Mouse (Mus musculus) bone marrow, adult 2 months (tissue): Measurements from ENCODE around the gene Tbk1.

Experiments used
- CTCF ChIP-seq: fragments of 200-500 bp; IDR thresholded peaks from 2 replicates; pipeline ENCODE4 v1.5.1; 2011; ENCODE audit warnings: low read length, control low read depth; ENCODE audit not compliant: control insufficient read depth, insufficient read depth
- POLR2A ChIP-seq: fragments of 200-500 bp; IDR thresholded peaks from 2 replicates; pipeline ENCODE4 v1.6.1; 2011; ENCODE audit warnings: low read depth, mild to moderate bottlenecking, control low read depth, low read length, borderline replicate concordance; ENCODE audit not compliant: control insufficient read depth

DNA sequence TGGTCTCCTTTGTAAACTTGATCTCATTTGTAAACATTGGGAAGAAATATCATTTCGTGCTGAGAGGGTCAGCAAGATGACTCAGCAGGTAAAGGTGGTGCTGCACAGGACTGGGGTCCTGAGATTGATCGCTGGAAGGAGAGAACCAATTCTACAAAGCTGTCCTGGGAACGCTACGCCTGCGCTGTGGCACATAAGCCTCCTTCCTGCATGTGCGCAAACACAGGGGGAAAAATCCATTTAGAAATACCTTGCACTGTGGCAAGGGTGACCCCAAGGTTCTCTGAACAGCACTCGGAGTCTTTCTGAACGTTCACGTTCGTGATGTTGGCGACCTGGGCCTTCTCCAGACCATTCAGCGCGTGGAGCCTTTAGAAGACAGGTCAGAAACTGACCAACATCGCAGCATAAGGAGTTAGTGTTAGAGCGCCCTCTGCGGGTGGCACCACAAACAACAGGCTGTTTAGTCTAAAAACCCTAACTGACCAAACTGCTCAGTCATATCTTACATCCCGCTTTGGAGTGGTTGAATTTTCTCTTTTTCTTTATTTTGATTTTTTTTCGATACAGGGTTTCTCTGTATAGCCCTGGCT, 70.5 kb downstream of the Tbk1 start:
- TF ChIP-seq POLR2A, result no peak
- peak; percentile 94 for TF ChIP-seq CTCF
